ENCODE assay signal across 7 mouse cellular contexts in genomic region chr6:82042296-82043125, GRCm38 (mm10). TPM values are rescaled to one million over a fixed set of nuclear protein-coding genes. Genes with fewer than 3 reads are reported as not detected.
DNase-seq lines count a peak whose midpoint lies in the region; ATAC-seq and TF ChIP-seq lines count a peak whose summit lies in the region.

No protein-coding gene starts in this region.

- H3K9ac ChIP-seq in limb, embryonic 15.5 days: peak overlapping the region; percentile 56
- H3K9ac ChIP-seq in midbrain, embryonic 16.5 days (ENCODE audit: low read depth, low read length): peak overlapping the region; percentile 59

- no peaks in the 10 kb centered on the region for H3K9me3 ChIP-seq in hindbrain, embryonic 10.5 days
- no peaks in the 10 kb centered on the region for H3K9me3 ChIP-seq in limb, embryonic 15.5 days
- no peaks in the 10 kb centered on the region for H3K9me3 ChIP-seq in midbrain, embryonic 16.5 days (replicated peaks; ENCODE audit: control insufficient read depth, low read length, poor library complexity, severe bottlenecking)

- no peaks in the 10 kb centered on the region; the same call in 1 of the 2 replicates for H3K27me3 ChIP-seq in thymus, adult 2 months (ENCODE audit: control insufficient read depth, insufficient read depth, low read length)
- H3K27me3 ChIP-seq in hindbrain, embryonic 10.5 days (ENCODE audit: insufficient read depth, poor library complexity, severe bottlenecking): peaks cover 75% of the 10 kb centered on the region
- peaks cover 3% of the 10 kb centered on the region; the same call in 1 of the 2 replicates for H3K27me3 ChIP-seq in limb, embryonic 15.5 days
- peaks cover 17% of the 10 kb centered on the region for H3K27me3 ChIP-seq in midbrain, embryonic 16.5 days (ENCODE audit: control insufficient read depth, insufficient read depth, low read depth, low read length)

- no peak for DNase-seq in thymus, adult 2 months
- DNase-seq in thymus, postnatal 25 days: no peak
- DNase-seq in embryo, embryonic 9.5 days (ENCODE audit: extremely low spot score): peak; percentile 67
- peak; percentile 71 for DNase-seq in hindbrain, embryonic 10.5 days (ENCODE audit: low spot score)
- DNase-seq in thymus, postnatal 0 days (ENCODE audit: low spot score): no peak

- H3K4me1 ChIP-seq in thymus, adult 2 months (replicated peaks; ENCODE audit: control insufficient read depth, insufficient read depth, low read length): no peaks in the 10 kb centered on the region
- H3K4me1 ChIP-seq in hindbrain, embryonic 10.5 days (replicated peaks): peaks cover 38% of the 10 kb centered on the region
- H3K4me1 ChIP-seq in limb, embryonic 15.5 days: peaks cover 57% of the 10 kb centered on the region
- peaks cover 10% of the 10 kb centered on the region for H3K4me1 ChIP-seq in midbrain, embryonic 16.5 days (ENCODE audit: control insufficient read depth, insufficient read depth, low read length)

- H3K36me3 ChIP-seq in thymus, adult 2 months (ENCODE audit: control insufficient read depth, insufficient read depth, low read length): no peaks in the 10 kb centered on the region
- no peaks in the 10 kb centered on the region for H3K36me3 ChIP-seq in hindbrain, embryonic 10.5 days
- H3K36me3 ChIP-seq in limb, embryonic 15.5 days: no peaks in the 10 kb centered on the region
- no peaks in the 10 kb centered on the region for H3K36me3 ChIP-seq in midbrain, embryonic 16.5 days (ENCODE audit: control insufficient read depth, insufficient read depth, low read length)

- H3K4me2 ChIP-seq in limb, embryonic 15.5 days: peak overlapping the region; percentile 85
- peak overlapping the region; percentile 98 for H3K4me2 ChIP-seq in midbrain, embryonic 16.5 days (ENCODE audit: low read length)

- H3K4me3 ChIP-seq in thymus, adult 2 months (ENCODE audit: control insufficient read depth, insufficient read depth, low read length): peak overlapping the region; percentile 25
- peak overlapping the region; percentile 59 for H3K4me3 ChIP-seq in hindbrain, embryonic 10.5 days
- H3K4me3 ChIP-seq in limb, embryonic 15.5 days: peak overlapping the region; percentile 67
- H3K4me3 ChIP-seq in midbrain, embryonic 16.5 days (ENCODE audit: low read depth, low read length): peak overlapping the region; percentile 46

- WGBS in thymus, adult 2 months: 2% methylated on average over 35 of the region's 35 CpGs
- WGBS in hindbrain, embryonic 10.5 days: under 1% methylated on average over 35 of the region's 35 CpGs
- WGBS in limb, embryonic 15.5 days: 1% methylated on average over 35 of the region's 35 CpGs
- 1% methylated on average over 35 of the region's 35 CpGs for WGBS in midbrain, embryonic 16.5 days

- no peak for TF ChIP-seq POLR2A in thymus, adult 2 months (IDR thresholded peaks at IDR 0.05; ENCODE audit: control insufficient read depth, extremely low read depth, insufficient read depth, low read length, poor library complexity)

- no peak for ATAC-seq in limb, embryonic 15.5 days (ENCODE audit: insufficient number of reproducible peaks, low FRiP score, low TSS enrichment, low read depth)
- ATAC-seq in midbrain, embryonic 16.5 days: 0 out of 2 replicates have a peak, but pooled peaks have one; percentile 16

- TF ChIP-seq CTCF in thymus, adult 2 months (IDR thresholded peaks at IDR 0.05; ENCODE audit: borderline replicate concordance, control insufficient read depth, extremely low read depth, insufficient read depth, low read length, poor library complexity): no peak

- no peak overlapping the region for H3K27ac ChIP-seq in thymus, adult 2 months (ENCODE audit: control insufficient read depth, insufficient read depth, low read length)
- peak overlapping the region; percentile 75 for H3K27ac ChIP-seq in hindbrain, embryonic 10.5 days
- H3K27ac ChIP-seq in limb, embryonic 15.5 days: peak overlapping the region; percentile 88
- no peak overlapping the region for H3K27ac ChIP-seq in midbrain, embryonic 16.5 days (ENCODE audit: low read length)

RNA-seq across cellular contexts. Expression of gene Eva1a, which starts 1.7 kb away (rescaled TPM):
- polyA plus RNA-seq in thymus, adult 2 months (2012; rRNA removed): 2.5 and 3.1 TPM in 2 replicates
- polyA plus RNA-seq in hindbrain, embryonic 10.5 days (2016; fragmentation: Nextera tagmentation; extraction: Ambion mirVana): 3.2 and 3.3 TPM in 2 replicates
- polyA plus RNA-seq in limb, embryonic 15.5 days (2015; fragmentation: Nextera tagmentation; extraction: Ambion mirVana): 27.2 and 28.9 TPM in 2 replicates
- polyA plus RNA-seq in midbrain, embryonic 16.5 days (2015; fragmentation: Nextera tagmentation; extraction: Ambion mirVana): 0.63 and 0.81 TPM in 2 replicates
- 2.9 and 3.0 TPM in 2 replicates for polyA plus RNA-seq in thymus, postnatal 0 days (2015; fragmentation: Nextera tagmentation; extraction: Ambion mirVana)

Comparison
In these comparisons a context has a peak if more than half of its experiments do, and no peak if none do; other contexts are left out.
1. DNase-seq: peak in embryo, embryonic 9.5 days (single experiment) and hindbrain, embryonic 10.5 days (single experiment); none in thymus, adult 2 months (single experiment), thymus, postnatal 25 days (single experiment) and thymus, postnatal 0 days (single experiment).
2. H3K27ac ChIP-seq: peak in hindbrain, embryonic 10.5 days (single experiment) and limb, embryonic 15.5 days (single experiment); none in thymus, adult 2 months (single experiment) and midbrain, embryonic 16.5 days (single experiment).
3. Peak in every context shown above with its lines, with median percentiles within 50 percentile points of each other: H3K4me3 ChIP-seq.